Mouse (Mus musculus) layer of hippocampus, postnatal 36 days (tissue): ENCODE measurements around the gene Smim4. TPM values are rescaled to one million over a fixed set of nuclear protein-coding genes. Genes with fewer than 3 reads are reported as not detected.

ENCODE experiments used
- DNase-seq, 2 experiments: peaks; one replicate each; pipeline ENCODE4 v3.0.0; 2022
- total RNA-seq, 2 experiments: library from RNA; stranded (reverse); gene quantifications; 2 replicates each; pipeline ENCODE4 v1.2.3; 2021

The Smim4 gene
- total RNA-seq, 2 experiments from 2014 or later: 24.6 to 27.7 TPM

DNA sequence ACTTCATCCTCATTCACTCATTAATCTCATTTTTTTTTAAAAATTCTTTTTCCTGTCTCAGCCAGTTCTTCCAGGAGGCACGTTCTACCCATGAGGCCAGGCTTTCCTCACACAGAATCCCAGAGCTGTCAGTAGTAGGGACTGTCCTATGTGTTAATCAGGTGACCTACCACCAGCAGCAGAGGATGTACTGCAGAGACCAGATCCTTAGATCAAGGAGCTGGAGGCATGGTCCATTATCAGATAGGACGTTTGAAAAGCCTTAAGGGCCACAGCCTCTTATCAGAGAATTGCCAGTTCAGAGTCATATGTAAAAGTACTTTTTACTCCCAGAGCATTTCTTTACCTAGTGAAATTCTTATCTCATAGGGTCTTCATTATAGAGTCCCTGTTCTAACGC, 14.7 kb downstream of the Smim4 start:
- DNase-seq: no peak

- no peak for DNase-seq
Observed at GRCm38 (mm10) chr14:31112187-31112586, 16.6 kb downstream of the Smim4 start.

DNA sequence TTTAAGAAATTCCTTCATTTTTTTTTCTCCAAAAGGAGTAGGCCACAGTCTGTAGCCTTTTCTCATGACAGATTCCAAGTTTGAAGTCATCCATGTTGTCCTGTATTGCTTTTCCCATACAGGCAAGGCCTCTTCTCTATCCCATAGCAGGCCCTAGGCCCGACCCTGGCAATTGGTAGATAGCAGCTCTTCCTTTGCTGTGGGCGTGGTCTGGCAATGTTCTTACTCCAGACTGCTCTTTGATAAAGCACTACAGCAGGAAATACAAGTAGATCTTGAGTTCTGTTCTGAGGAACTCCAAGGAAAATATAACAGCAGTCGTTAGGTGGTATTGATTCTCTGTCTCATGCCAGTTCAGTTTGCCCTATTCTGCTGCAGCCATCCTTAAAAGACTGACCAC, 18.1 kb downstream of the Smim4 start:
- no peak for DNase-seq

DNA sequence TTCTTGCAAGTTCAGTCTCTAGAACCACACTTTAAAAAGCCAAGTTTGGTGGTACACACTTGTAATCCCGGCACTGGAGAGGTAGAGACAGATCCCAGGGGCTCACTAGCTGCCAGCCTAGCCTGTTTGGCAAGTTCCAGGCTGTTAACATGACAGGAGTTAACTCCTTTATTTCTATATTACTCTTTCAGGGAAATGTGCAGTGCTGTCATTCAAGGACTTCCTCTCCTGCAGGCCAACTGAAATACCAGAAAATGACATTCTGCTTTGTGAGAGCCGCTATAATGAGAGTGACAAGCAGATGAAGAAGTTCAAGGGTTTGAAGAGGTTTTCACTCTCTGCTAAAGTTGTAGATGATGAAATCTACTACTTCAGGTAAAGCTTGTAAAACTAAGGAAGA, 23.6 kb downstream of the Smim4 start:
- DNase-seq: no peak

DNA sequence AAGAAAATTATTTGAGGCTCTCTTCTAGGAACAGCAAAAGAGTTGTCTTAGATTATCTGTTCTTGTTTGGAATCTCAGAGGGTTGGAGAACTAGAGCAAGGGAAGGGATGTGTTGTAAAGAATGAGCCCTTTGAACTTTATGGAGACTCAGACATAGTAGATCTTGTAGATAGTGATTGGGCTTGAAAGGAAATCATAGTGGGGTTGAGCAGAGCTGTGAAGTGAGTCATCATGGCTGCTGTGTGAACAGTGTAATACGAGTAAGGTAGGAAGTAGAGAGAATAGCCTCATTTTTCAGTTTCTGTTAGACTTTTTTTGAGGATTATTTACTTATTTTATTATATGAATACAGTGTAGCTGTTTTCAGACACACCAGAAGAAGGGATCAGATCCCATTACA, 38.8 kb downstream of the Smim4 start:
- DNase-seq: no peak

DNA sequence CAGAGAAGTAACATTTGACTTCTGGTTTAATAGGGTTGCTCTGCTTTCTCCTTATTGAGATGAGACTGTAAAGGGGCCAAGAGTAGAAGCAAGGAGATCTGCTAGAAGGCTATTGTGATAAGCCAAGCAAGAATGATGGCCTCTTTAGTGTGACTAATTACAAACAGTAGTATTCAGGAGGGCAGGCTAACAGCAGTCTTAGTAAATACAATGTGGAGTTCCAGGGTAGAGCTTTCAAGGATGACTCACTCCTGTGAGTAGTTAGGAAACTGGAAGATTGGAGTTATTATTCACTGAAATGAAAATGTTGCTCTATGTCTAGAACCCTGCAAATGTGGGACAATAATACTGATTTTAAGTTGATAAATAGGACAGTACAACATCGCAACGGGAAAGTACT, 40.2 kb downstream of the Smim4 start:
- no peak for DNase-seq

DNA sequence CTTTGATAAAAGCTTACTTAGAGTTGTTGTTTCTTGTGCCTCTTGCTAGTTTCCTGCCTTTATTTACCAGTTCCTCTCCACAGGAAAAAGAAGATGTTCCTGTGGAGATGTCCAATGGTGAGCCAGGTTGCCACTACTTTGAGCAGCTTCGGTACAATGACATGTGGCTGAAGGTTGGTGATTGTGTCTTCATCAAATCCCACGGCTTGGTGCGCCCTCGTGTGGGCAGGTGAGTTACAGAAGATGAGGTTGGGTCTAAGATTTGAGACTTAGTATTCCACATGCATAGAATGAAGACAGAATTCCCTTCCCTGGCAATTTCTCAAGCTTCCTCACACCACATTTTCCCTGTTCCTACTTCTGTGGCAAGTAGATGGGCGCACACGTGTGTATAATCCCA, 41.3 kb downstream of the Smim4 start:
- DNase-seq: no peak

- DNase-seq: no peak
Observed at GRCm38 (mm10) chr14:31081147-31081546, 47.6 kb downstream of the Smim4 start.

GRCm38 (mm10) chr14:31079313-31080028, 49.3 kb downstream of the Smim4 start:
- DNase-seq: no peak

GRCm38 (mm10) chr14:31078597-31079208, 50.1 kb downstream of the Smim4 start:
- DNase-seq: no peak

DNA sequence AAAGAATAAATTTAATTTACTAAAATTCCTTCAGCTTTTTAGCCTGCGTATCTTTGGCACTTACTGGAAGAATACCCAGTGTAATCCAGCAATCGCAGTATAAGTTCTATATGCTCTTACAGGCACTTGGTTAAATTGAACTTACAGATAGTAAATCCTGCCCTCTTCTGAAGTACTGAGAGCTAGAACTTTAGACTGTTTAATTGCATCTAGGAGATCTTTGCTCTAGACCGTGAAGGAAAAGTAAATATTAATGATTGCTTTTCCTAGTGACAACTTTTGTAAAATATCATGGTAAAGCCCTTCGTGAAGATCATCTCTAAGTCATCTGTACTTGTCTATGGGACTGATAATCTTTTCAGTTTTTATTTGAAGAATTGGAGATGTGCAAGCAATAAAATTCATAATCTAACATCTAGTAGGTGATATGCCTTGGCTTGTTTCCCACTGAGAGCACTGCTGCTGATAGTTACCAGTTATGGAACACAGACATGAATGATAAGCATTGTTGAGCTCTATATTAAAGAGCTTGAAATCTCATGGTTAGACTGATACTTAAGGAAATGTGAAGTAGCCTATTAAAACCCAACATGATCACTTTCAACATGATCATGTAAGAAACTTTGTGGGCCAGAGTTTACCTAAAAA, 59.5 kb downstream of the Smim4 start:
- no peak for DNase-seq

GRCm38 (mm10) chr14:31062277-31062676, 66.5 kb downstream of the Smim4 start:
- no peak for DNase-seq

GRCm38 (mm10) chr14:31045817-31046216, 82.9 kb downstream of the Smim4 start:
- DNase-seq: no peak

DNA sequence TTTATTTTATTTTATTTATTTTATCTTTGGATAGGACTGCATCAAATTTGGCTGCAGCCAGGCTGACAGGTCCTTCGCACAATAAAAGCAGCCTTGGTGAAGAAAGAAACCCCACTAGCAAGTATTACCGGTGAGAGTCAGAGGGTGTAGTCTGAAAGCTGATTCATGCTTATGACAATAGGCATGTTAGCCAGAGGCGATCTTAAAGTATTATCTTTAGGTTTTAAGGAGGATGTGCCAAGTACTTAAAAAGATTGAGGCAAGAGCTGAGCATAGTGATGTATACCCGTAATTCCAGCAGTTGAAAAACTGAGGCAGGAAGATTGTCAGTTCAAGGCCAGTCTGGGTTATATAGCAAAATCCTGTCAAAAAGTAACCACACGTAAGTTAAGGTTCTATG, 83.5 kb downstream of the Smim4 start:
- no peak for DNase-seq

Other genes with a start within 250 kb of the Smim4 start
- gene Mustn1, start 249.8 kb downstream of the Smim4 start, total RNA-seq: 1 to 10 TPM; 2.2 to 2.7 TPM
- not detected for gene Itih4, start 242.5 kb downstream of the Smim4 start, total RNA-seq
- gene Itih3, start 205.2 kb downstream of the Smim4 start, total RNA-seq: 10 to 100 TPM; 23.5 to 25.9 TPM
- gene Itih1, start 185.7 kb downstream of the Smim4 start, total RNA-seq: not detected
- gene Nek4, start 177.6 kb downstream of the Smim4 start, total RNA-seq: 10 to 100 TPM; 18.2 to 18.5 TPM
- gene Glt8d1, start 127.6 kb downstream of the Smim4 start, total RNA-seq: 10 to 100 TPM; 46.4 to 50.6 TPM
- 100 to 1,000 TPM; 169 to 190 TPM for gene Spcs1, start 127.3 kb downstream of the Smim4 start, total RNA-seq
- 10 to 100 TPM; 51.6 to 58.4 TPM for gene Pbrm1, start 109.8 kb downstream of the Smim4 start, total RNA-seq
- 10 to 100 TPM; 47.7 to 49.2 TPM for gene Gnl3, start 109.8 kb downstream of the Smim4 start, total RNA-seq
- 10 to 100 TPM; 12.4 to 13.6 TPM for gene Nt5dc2, start 2.1 kb upstream of the Smim4 start, total RNA-seq
- gene Stab1, start 39.7 kb upstream of the Smim4 start, total RNA-seq: 10 to 100 TPM; 16.6 to 24.0 TPM
- 1 to 10 TPM; 3.8 to 4.4 TPM for gene Tnnc1, start 79.4 kb upstream of the Smim4 start, total RNA-seq
- gene Nisch, start 88.0 kb upstream of the Smim4 start, total RNA-seq: 100 to 1,000 TPM; 458 to 488 TPM
- 1 to 10 TPM; 4.5 to 4.9 TPM for gene Sema3g, start 88.9 kb upstream of the Smim4 start, total RNA-seq
- 1 to 10 TPM; 3.5 to 3.6 TPM for gene Phf7, start 122.4 kb upstream of the Smim4 start, total RNA-seq
- 100 to 1,000 TPM; 132 to 134 TPM for gene Bap1, start 122.5 kb upstream of the Smim4 start, total RNA-seq
- gene Dnah1, start 194.9 kb upstream of the Smim4 start, total RNA-seq: 1 to 10 TPM; 3.8 to 4.8 TPM
- 10 to 100 TPM; 39.4 to 42.1 TPM for gene Capn7, start 207.7 kb upstream of the Smim4 start, total RNA-seq